Mouse (Mus musculus): ENCODE results near the gene Tpgs1.

Gene Tpgs1

DNA sequence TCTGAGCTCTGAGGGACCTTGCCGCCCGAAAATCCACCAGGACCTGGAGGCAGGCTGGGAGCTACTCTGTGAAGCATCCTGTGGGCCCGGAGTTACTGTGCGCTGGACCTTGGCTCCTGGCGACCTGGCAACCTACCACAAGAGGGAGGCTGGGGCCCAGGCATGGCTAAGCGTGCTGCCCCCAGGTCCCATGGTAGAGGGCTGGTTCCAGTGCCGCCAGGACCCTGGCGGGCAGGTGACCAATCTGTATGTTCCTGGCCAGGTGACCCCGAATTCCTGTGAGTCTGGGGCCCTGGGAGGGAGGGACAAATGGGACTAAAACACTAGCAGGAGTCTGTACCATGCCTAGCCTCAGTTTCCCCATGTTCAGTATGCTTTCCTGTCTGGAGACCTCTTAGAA, 2.7 kb upstream of the Tpgs1 start:
- in situ Hi-C loops (cut with MboI, MseI): no loop called here

DNA sequence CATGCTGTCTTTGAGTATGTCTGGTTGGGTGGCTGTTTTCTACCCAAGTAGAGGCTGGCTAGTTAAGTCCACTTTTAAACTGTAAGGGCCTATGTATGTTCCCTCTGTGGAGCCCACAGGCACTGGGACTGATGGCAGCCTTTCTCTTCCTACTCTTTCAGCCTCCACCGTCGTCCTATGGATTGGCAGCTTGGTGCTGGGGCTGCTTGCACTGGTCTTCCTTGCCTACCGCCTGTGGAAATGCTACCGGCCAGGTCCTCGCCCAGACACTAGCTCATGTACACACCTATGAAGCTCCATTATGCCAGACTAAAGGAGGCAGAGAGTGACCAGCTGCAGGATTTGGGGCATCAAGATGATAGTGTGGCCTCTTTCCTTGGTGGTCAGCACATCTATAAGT, 1.1 kb upstream of the Tpgs1 start:
- in situ Hi-C loops (cut with MboI, MseI): no loop called here

DNA sequence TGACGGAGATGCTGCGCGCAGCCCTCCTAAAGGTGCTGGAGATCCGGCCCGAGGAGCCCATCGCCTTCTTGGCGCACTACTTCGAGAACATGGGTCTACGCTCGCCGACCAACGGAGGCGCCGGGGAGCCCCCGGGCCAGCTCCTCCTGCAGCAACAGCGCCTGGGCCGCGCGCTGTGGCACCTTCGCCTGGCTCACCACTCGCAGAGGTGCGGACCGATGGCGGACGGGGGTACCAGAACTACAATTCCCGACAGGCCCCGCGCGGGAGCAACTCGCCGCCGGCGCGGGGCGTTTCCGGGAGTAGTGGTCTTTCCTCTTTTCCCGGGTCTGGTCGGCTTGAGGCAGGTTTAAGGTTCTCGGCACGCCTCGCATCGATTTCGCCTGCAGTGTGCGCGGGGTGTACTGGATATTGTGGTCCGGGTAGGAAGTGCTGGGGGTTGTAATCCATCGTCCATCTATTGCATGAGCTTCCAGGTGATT, 448 bp downstream of the Tpgs1 start:
- in situ Hi-C loops (cut with MboI, MseI): loop anchor here (10.0 kb wide), 2 partner anchors 1095 to 1205 kb away; partner anchors contain the start of genes Ilvbl (in 1 of the 2) and Pdxk (in 1 of the 2)

- in situ Hi-C loops (cut with MboI, MseI): loop anchor here (10.0 kb wide), 2 partner anchors 1095 to 1205 kb away; partner anchors contain the start of genes Ilvbl (in 1 of the 2) and Pdxk (in 1 of the 2)
These were observed 1.1 kb downstream of the Tpgs1 start for GRCm38 (mm10) chr10:79670071-79670888.

DNA sequence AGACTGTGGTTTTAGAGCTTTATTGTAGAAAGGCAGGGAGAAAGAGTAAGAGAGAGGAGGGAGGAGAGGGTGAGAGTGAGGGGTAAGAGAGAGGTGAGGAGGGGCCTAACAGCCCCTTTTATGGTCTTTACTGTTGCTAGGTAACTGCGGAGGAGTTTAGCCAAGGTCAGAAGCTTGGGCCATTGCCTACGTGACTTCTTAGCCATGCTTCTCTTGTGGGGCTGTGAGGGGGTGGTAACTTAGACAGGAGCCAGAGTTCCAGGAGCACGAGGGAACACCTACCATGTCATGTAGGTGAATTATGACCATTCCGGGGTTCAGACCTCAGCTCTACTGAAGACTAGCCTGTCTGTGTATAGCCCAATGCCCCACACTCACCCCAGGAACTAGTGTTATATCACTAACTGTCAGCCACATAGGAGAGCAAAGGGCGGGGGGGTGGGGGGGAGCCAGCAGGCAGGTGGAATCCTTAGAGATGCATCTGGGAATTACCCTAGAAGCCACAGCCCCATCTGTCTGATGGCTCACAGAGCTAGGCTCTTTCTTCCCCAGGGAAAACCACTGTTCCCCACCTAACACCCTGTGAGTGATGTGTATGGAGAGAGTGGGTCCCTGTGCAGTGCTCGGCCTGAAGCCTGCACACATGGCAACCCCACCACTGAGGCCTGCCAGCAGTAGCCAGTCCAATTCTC, 2.4 kb downstream of the Tpgs1 start:
- in situ Hi-C loops (cut with MboI, MseI): loop anchor here (10.0 kb wide), 2 partner anchors 1097 to 1207 kb away; partner anchors contain the start of genes Ilvbl (in 1 of the 2) and Pdxk (in 1 of the 2)

DNA sequence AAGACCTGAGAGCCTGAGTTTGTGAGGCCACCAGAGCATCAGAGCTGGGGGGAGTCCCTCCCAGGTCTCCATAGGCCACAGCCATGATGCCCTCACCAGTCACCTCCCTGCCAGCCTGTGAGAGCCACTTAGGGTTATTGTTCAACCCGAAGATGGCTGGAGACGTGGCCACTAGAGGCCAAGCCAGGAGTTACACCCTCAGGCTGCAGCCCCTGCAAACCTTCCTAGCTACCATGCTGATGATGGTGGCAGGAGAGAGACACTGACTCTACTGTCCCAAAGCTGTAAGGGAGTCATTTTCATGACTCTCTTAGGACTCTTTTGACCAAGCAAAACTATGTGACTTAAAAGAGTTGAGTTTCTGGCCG, 2.9 kb downstream of the Tpgs1 start:
- in situ Hi-C loops (cut with MboI, MseI): loop anchor here (10.0 kb wide), 2 partner anchors 1097 to 1207 kb away; partner anchors contain the start of genes Ilvbl (in 1 of the 2) and Pdxk (in 1 of the 2)

- in situ Hi-C loops (cut with MboI, MseI): loop anchor here (10.0 kb wide), 2 partner anchors 1098 to 1208 kb away; partner anchors contain the start of genes Ilvbl (in 1 of the 2) and Pdxk (in 1 of the 2)
These were observed 3.9 kb downstream of the Tpgs1 start for GRCm38 (mm10) chr10:79673054-79673453.

DNA sequence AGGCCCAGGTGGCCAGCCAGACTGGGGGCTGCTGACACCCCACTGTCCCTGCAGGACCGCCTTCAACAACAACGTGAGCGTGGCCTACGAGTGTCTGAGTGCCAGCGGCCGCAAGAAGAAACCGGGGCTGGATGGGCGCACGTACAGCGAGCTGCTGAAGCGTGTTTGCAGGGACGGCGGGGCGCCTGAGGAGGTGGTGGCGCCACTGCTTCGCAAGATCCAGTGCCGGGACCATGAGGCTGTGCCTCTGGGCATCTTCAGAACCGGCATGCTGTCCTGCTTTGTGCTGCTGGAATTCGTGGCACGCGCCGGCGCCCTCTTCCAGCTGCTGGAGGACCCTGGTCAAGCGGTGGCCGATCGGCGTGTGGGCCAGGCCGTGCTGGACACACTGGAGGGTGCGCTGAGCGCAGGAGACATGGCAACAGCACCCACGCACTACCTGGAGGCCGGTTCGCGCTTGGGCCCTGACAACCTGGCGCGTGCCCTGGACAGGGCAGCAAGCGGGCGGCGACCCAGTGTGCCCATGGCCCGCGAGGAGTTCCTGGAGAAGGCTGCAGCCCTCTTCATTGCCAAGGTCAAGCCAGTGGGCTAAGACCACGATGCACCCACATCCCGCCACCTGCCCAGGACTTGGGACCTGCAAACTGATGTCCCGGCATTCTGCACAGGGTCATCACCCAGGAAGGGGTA, 6.3 kb downstream of the Tpgs1 start:
- in situ Hi-C loops (cut with MboI, MseI): loop anchor here (10.0 kb wide), 2 partner anchors 1101 to 1211 kb away; partner anchors contain the start of genes Ilvbl (in 1 of the 2) and Pdxk (in 1 of the 2)

DNA sequence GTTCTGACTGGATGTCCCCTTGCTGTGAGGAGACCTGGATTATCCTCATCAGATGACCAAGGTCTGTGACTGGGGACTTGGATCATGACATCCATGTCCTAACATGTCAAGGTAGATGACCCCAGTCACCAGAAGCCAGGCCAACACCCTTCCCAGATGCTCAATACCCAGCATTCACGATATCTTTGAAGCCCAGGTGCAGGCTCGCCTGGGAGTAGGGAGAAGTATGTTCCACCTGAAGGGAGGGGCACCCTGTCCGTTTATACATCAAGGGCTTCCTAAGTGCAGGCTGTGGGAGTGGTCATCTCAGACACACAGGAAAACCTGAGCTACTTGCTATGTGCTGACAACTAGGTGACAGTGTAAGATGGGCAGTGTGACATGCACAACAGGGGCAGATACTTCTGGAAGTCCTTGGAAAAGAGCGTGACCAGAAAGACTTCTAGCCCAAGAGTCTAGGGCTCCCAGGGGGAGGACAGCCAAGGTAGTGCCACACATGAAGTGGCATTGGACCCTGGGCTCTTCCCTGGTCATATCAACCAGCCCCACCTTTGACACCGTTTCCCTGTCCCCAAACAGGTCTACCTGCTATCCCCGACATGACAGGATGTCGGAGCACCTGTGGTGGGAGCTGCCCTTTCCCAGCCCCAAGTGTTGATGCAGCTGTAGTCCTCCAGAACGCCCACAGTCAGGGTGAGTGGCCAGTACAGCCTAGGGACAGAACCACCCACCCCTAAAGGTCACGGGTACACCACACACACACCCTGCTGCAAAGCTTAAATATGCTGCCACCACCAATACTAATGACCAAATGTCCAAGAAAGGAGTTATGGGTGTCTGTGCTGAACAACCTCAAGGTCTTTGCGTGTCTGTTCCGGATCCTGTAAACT, 11.7 kb downstream of the Tpgs1 start:
- in situ Hi-C loops (cut with MboI, MseI): no loop called here

- in situ Hi-C loops (cut with MboI, MseI): no loop called here
These were observed 12.5 kb downstream of the Tpgs1 start, which contains the start of gene Cdc34 for GRCm38 (mm10) chr10:79681591-79682245. Gene Cdc34 (plus strand): TSS chr10:79682195.

GRCm38 (mm10) chr10:79682551-79682915, 13.4 kb downstream of the Tpgs1 start:
- in situ Hi-C loops (cut with MboI, MseI): no loop called here

GRCm38 (mm10) chr10:79682916-79683582, 13.9 kb downstream of the Tpgs1 start:
- in situ Hi-C loops (cut with MboI, MseI): no loop called here

GRCm38 (mm10) chr10:79683726-79684640, 14.8 kb downstream of the Tpgs1 start:
- in situ Hi-C loops (cut with MboI, MseI): no loop called here

DNA sequence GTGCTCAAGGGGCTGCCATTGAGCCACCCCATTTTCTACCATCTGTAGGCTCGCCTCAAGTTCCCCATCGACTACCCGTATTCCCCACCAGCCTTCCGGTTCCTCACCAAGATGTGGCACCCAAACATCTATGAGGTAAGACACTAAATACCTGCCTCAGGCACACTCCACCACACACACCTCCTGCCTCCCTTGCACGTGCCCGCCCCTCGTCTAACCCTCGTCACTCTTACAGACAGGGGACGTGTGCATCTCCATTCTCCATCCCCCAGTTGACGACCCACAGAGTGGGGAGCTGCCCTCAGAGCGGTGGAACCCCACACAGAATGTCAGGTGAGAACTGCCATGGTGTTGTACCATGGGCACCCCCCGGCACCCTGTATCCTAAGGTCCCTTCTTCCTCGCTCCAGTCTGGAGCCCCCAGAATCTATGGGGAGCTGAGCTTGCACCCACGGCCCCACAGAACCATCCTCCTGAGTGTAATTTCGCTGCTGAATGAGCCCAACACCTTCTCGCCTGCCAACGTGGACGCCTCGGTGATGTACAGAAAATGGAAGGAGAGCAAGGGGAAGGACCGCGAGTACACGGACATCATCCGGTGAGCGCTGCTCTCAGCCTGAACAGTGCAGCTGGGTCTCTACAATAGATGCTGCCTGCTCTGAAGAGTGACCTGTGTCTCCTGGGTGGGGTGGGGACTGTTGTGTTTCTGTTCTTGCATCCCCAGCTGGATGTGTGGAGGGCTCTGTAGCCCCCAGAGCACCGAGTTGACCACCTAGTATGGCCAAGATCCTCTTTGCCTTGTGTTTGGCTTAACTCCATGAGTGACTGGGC, 15.8 kb downstream of the Tpgs1 start:
- in situ Hi-C loops (cut with MboI, MseI): loop anchor here in 1 of 2 experiments (5.0 kb wide), 1 partner anchor 362 kb away; the partner anchor contains the start of gene Gpx4

GRCm38 (mm10) chr10:79686219-79686618, 17.1 kb downstream of the Tpgs1 start:
- in situ Hi-C loops (cut with MboI, MseI): loop anchor here in 1 of 2 experiments (5.0 kb wide), 1 partner anchor 361 kb away; the partner anchor contains the start of gene Gpx4

GRCm38 (mm10) chr10:79686691-79687090, 17.5 kb downstream of the Tpgs1 start:
- in situ Hi-C loops (cut with MboI, MseI): loop anchor here in 1 of 2 experiments (5.0 kb wide), 1 partner anchor 361 kb away; the partner anchor contains the start of gene Gpx4

- in situ Hi-C loops (cut with MboI, MseI): loop anchor here in 1 of 2 experiments (5.0 kb wide), 1 partner anchor 360 kb away; the partner anchor contains the start of gene Gpx4
These were observed 18.3 kb downstream of the Tpgs1 start for GRCm38 (mm10) chr10:79687513-79687912.
